14 mouse cellular contexts compared by ENCODE assay signal in genomic region chr9:45592374-45592773, GRCm38 (mm10).
DNase-seq lines count a peak whose midpoint lies in the region; ATAC-seq lines count a peak whose summit lies in the region.
"Had no signal": no experiment of that assay in that cellular context is flagged by ENCODE, and none has a peak within 500 bp of the region (broad histone marks: within the 10 kb centered on the region; RNA-seq: fewer than 3 reads in every experiment).

No protein-coding gene starts in this region.

- H3K36me3 ChIP-seq in hindbrain, embryonic 14.5 days (replicated peaks; ENCODE audit: control insufficient read depth, insufficient read depth): no peaks in the 10 kb centered on the region
- no peaks in the 10 kb centered on the region for H3K36me3 ChIP-seq in neural tube, embryonic 15.5 days
- H3K36me3 ChIP-seq: embryonic facial prominence, embryonic 12.5 days; kidney, embryonic 15.5 days; liver, embryonic 15.5 days; midbrain, embryonic 12.5 days had no signal

- H3K9ac ChIP-seq in hindbrain, embryonic 14.5 days: no peak overlapping the region
- no peak overlapping the region for H3K9ac ChIP-seq in neural tube, embryonic 15.5 days (replicated peaks)
- H3K9ac ChIP-seq: embryonic facial prominence, embryonic 12.5 days; kidney, embryonic 15.5 days; liver, embryonic 15.5 days; midbrain, embryonic 12.5 days had no signal

- 0 out of 2 replicates have a peak, but pooled peaks have one; percentile 44 for ATAC-seq in hindbrain, embryonic 14.5 days (ENCODE audit: low FRiP score)
- ATAC-seq in neural tube, embryonic 15.5 days (ENCODE audit: low FRiP score): 0 out of 2 replicates have a peak, but pooled peaks have one; percentile 26
- ATAC-seq in erythroblast, adult 5-6 weeks (replicated peaks; ENCODE audit: low FRiP score, poor library complexity, severe bottlenecking): no peak

- H3K9me3 ChIP-seq in hindbrain, embryonic 14.5 days (ENCODE audit: control insufficient read depth, low read length): no peaks in the 10 kb centered on the region
- no peaks in the 10 kb centered on the region for H3K9me3 ChIP-seq in neural tube, embryonic 15.5 days (replicated peaks)
- H3K9me3 ChIP-seq: embryonic facial prominence, embryonic 12.5 days; kidney, embryonic 15.5 days; liver, embryonic 15.5 days; midbrain, embryonic 12.5 days had no signal

- no peaks in the 10 kb centered on the region for H3K27me3 ChIP-seq in hindbrain, embryonic 14.5 days (ENCODE audit: control insufficient read depth, insufficient read depth, low read length)
- no peaks in the 10 kb centered on the region for H3K27me3 ChIP-seq in neural tube, embryonic 15.5 days (replicated peaks)
- H3K27me3 ChIP-seq: embryonic facial prominence, embryonic 12.5 days; kidney, embryonic 15.5 days; liver, embryonic 15.5 days; midbrain, embryonic 12.5 days had no signal

- WGBS in hindbrain, embryonic 14.5 days: 75% methylated on average over 9 of the region's 9 CpGs
- 74% methylated on average over 9 of the region's 9 CpGs for WGBS in neural tube, embryonic 15.5 days

- no peak overlapping the region for H3K4me2 ChIP-seq in hindbrain, embryonic 14.5 days (replicated peaks)
- H3K4me2 ChIP-seq in neural tube, embryonic 15.5 days: no peak overlapping the region
- H3K4me2 ChIP-seq: embryonic facial prominence, embryonic 12.5 days; kidney, embryonic 15.5 days; liver, embryonic 15.5 days; midbrain, embryonic 12.5 days had no signal

- H3K4me3 ChIP-seq in hindbrain, embryonic 14.5 days (replicated peaks; ENCODE audit: low read length): no peak overlapping the region
- no peak overlapping the region for H3K4me3 ChIP-seq in neural tube, embryonic 15.5 days (replicated peaks)
- H3K4me3 ChIP-seq: embryonic facial prominence, embryonic 12.5 days; heart, adult 2 months; kidney, embryonic 15.5 days; liver, embryonic 15.5 days; midbrain, embryonic 12.5 days had no signal

- H3K4me1 ChIP-seq in hindbrain, embryonic 14.5 days (replicated peaks; ENCODE audit: control insufficient read depth, insufficient read depth, low read length): peaks cover 15% of the 10 kb centered on the region; the same call in 1 of the 2 replicates
- peaks cover 28% of the 10 kb centered on the region for H3K4me1 ChIP-seq in neural tube, embryonic 15.5 days
- H3K4me1 ChIP-seq: embryonic facial prominence, embryonic 12.5 days; kidney, embryonic 15.5 days; liver, embryonic 15.5 days had no signal

- 0 out of 2 replicates have a peak overlapping the region, but pooled peaks have one; percentile 4 for H3K27ac ChIP-seq in hindbrain, embryonic 14.5 days
- H3K27ac ChIP-seq in neural tube, embryonic 15.5 days (replicated peaks): peak overlapping the region; percentile 60
- H3K27ac ChIP-seq: embryonic facial prominence, embryonic 12.5 days; heart, adult 2 months; kidney, embryonic 15.5 days; liver, embryonic 15.5 days; midbrain, embryonic 12.5 days had no signal

- peak; percentile 80 for DNase-seq in layer of hippocampus, adult 11-12 months (ENCODE audit: low spot score)
- DNase-seq in layer of hippocampus, adult 9-10 months (ENCODE audit: low spot score): no peak
- peak; percentile 96 for DNase-seq in cerebellum, adult 8-10 months
- no peak for DNase-seq in hindbrain, embryonic 14.5 days (ENCODE audit: low spot score)
- DNase-seq in ovary, postnatal 14 days (ENCODE audit: low spot score): no peak
- DNase-seq in urinary bladder, postnatal 4 days (ENCODE audit: low spot score in 2 of 2): no peak
- DNase-seq: heart, adult 2 months; thymus, postnatal 25 days had no signal

Comparison
In these comparisons a context has a peak if more than half of its experiments do, and no peak if none do; other contexts are left out.
1. DNase-seq: peak in layer of hippocampus, adult 11-12 months (single experiment) and cerebellum, adult 8-10 months (single experiment); none in layer of hippocampus, adult 9-10 months (single experiment), hindbrain, embryonic 14.5 days (single experiment), ovary, postnatal 14 days (single experiment) and urinary bladder, postnatal 4 days (0 of 2).